Mouse (Mus musculus) gastrocnemius, postnatal 36 days (tissue): ENCODE measurements around the gene Ppdpf. TPM values are rescaled to one million over a fixed set of nuclear protein-coding genes. Genes with fewer than 3 reads are reported as not detected.
A peak's percentile ranks its signal among the peaks of the same experiment; 100 is the strongest.
"Not testable (repeated sequence)": the region's sequence is repeated elsewhere in the genome, so short reads cannot be mapped to it uniquely, and the experiment has no call there.

ENCODE experiments used
- DNase-seq, 2 experiments: peaks; one replicate each; pipeline ENCODE4 v3.0.0; 2022
- intact Hi-C: fragments of 180-260 bp; cut with DNase I; formaldehyde crosslinking; loops from one replicate; pipeline ENCODE4 v1.15.1; 2025
- total RNA-seq, 2 experiments: library from RNA; stranded (reverse); gene quantifications; 2 replicates each; pipeline ENCODE4 v1.2.3; 2021

Ppdpf gene
- total RNA-seq, 2 experiments from 2014 or later = 40.4 to 45.1 TPM

- intact Hi-C loops = no loop called here
- DNase-seq = no peak
Observed at GRCm38 (mm10) chr2:181157716-181158302, 29.2 kb upstream of the Ppdpf start.

- no peak for DNase-seq
- intact Hi-C loops = no loop called here
Observed at GRCm38 (mm10) chr2:181158471-181158870, 28.6 kb upstream of the Ppdpf start.

DNA sequence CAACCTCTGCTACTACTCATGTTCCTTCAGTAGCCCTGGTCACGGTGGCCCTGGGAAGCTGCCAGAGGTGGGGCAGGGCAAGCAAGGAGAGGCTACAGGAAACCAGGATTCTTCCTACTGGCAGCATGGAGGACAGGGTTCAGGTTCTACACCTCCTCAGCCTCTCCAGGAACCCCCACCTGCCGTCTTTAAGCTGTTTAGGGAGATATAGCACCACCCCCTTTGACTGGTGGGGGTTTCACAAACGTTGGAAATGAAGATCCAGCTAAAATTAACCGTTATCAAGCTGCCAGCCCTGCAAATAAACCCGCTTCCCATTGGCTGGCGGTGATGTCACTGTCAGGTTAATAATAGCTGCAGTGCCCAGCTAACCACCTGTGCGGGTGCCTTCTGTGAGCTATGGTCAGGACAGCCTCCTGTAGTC is 27.9 kb upstream of the Ppdpf start:
- DNase-seq = peak in 1 of 2 experiments; percentile 55
- intact Hi-C loops = no loop called here

DNA sequence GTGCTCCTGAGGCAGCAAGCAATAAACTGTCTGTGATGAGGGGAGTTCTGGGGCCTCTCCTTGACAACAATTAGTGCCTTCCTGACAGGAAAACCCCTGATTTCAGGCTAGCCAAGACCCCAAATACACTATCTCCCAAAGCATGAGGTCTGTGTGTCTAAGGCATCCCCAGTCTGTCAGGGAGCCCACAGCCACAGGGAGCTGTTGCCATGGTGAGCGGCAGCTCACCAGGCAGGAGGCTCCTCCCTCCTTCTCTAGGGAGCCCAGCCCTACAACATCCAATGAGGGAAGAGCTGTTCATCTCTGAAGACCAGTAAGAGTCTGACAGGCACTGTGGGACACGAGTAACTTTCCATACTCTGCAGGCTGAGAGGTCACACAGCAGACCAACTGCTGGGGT is 27.3 kb upstream of the Ppdpf start:
- intact Hi-C loops = no loop called here
- DNase-seq = no peak

DNA sequence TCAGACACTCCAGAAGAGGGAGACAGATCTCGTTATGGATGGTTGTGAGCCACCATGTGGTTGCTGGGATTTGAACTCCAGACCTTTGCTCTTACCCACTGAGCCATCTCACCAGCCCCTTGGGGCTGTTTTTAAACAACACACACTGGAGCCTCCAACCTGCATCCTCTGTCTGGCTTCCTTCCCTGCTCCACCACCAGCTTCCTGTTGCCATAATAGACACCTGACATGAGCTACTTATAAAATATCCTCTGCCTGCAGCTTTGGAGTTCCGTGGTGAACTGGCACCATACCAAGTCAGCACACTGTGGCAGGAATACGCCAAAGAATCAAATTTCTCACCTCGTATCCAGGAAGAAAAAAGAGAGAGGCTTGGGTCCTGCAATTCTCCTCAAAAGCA is 26.2 kb upstream of the Ppdpf start:
- DNase-seq = no peak
- intact Hi-C loops = no loop called here

- DNase-seq = no peak
- intact Hi-C loops = no loop called here
Observed at GRCm38 (mm10) chr2:181166469-181166868, 20.6 kb upstream of the Ppdpf start.

GRCm38 (mm10) chr2:181174646-181175045 is 12.4 kb upstream of the Ppdpf start:
- intact Hi-C loops = no loop called here

DNA sequence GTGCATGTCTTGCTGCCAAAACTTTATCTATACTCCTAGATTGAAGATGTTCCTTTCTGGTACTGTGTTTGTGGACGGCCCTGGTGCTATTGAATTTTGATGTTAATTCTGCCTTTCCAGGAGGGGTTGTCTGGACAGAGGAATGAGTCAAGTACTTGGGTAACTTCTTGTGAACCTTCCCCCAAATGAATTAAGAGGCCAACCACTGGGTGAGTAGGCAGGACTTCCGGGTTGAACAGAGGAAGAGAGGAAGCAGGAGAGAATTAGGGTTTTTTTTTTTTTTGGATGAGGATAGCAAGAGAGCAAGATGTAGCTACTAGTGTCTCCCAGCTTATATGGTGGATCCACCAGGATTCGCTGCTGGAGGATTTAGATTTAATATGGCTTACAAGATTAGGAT is 9.0 kb upstream of the Ppdpf start:
- intact Hi-C loops = no loop called here
- no peak for DNase-seq

More at GRCm38 (mm10) chr2:181174646-181175045, 12.4 kb upstream of the Ppdpf start:
- no peak for DNase-seq

DNA sequence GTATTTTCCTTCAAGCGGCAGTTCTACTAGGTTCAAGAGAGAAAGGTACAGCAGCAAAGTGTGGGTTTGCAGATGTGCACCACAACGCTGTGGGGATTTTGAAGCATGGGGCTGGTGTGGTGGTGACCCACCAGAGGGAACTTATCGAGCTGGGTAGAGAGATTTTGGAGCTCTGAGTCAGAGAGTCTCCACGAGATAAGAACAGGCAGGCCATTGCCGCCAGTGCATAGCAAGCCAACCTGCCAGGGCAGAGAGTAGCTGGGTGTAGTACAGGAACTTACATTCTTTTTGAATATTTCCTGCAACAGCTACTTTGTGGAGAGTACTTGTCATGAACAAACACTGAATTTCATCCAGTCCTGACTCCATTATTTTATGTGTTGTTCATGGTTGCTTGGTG is 8.6 kb upstream of the Ppdpf start:
- intact Hi-C loops = no loop called here

GRCm38 (mm10) chr2:181180898-181181297 is 6.1 kb upstream of the Ppdpf start:
- intact Hi-C loops = loop anchor here (10.0 kb wide), 1 partner anchor 414 kb away; the partner anchor contains the start of genes Prpf6, Samd10 and Zfp512b
- DNase-seq = no peak

More for the DNA sequence above, 8.6 kb upstream of the Ppdpf start:
- no peak for DNase-seq

DNA sequence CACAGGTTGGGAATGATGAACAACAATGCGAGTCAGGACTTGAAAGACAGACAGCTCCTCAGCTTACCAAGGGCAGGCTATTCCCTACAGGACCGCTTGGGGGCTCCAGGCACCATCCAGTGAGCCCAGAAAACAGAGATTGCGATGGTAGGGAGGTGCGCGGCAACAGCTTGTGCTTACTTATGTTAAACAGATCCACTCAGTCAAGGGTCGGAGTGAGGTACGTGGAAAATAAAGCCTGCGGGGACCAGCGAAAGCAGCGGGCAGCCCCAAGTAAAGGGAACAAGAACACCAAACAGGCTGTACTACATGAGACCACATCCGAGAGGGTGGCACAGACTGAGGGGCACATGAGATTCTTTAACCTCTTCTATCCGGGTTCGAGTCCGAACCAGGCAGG is 412 bp upstream of the Ppdpf start:
- intact Hi-C loops = loop anchor here (10.0 kb wide), 1 partner anchor 408 kb away; the partner anchor contains the start of genes Prpf6, Samd10 and Zfp512b
- DNase-seq = peak; percentile 78 to 81

DNA sequence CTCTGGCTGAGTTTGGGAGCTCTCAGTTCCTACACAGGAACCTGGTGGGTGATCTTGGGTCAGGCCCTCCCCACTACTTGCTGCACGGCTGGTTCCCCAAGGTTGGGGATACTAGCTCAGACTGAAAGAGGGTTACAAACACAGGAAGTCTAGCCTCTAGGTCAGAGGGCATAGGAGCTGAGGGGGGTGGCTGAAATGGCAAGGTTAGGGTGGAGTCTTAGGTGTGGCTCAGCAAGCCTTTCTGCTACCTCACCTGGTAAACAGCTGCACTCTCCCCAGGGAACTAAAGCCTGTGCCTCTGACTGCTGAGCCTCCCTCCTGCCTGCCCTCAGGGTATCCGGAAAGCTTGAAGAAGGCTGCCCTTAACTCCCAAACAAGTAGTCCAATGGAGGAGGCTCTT is 1.6 kb downstream of the Ppdpf start:
- DNase-seq = no peak
- intact Hi-C loops = loop anchor here (10.0 kb wide), 1 partner anchor 406 kb away; the partner anchor contains the start of genes Prpf6, Samd10 and Zfp512b

- intact Hi-C loops = loop anchor here (10.0 kb wide), 1 partner anchor 405 kb away; the partner anchor contains the start of genes Prpf6, Samd10 and Zfp512b
Observed at GRCm38 (mm10) chr2:181189321-181189720, 2.3 kb downstream of the Ppdpf start.

DNA sequence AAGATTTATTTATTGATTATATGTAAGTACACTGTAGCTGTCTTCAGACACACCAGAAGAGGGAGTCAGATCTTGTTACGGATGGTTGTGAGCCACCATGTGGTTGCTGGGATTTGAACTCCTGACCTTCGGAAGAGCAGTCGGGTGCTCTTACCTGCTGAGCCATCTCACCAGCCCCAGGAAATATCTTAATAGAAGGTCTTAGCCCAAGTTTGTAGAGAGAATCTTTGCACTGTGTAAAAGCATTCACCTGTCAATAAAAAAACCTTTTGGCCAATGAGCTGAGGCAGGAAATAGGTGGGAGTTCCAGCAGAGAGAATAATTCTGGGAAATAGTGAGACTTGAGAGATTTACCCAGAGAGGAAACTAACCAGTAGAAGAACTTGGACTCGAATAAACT is 4.3 kb downstream of the Ppdpf start:
- intact Hi-C loops, DNase-seq: not testable (repeated sequence)

More at GRCm38 (mm10) chr2:181189321-181189720, 2.3 kb downstream of the Ppdpf start:
- DNase-seq = no peak

DNA sequence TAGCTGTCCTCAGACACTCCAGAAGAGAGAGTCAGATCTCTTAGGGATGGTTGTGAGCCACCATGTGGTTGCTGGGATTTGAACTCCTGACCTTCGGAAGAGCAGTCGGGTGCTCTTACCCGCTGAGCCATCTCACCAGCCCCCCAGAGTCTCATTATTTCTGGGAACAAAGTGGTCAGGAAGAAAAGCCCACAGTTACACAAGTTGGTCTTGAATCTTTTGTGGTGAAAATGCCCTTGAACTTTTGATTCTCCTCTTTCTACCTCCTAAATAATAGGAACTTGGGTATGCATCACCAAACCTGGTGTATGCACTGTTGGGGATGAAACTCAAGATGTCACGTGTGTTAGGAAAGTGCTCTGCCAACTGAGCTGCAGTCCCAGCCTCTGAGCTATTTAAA is 4.9 kb downstream of the Ppdpf start:
- intact Hi-C loops = no loop called here

GRCm38 (mm10) chr2:181193044-181193443 is 6.0 kb downstream of the Ppdpf start:
- DNase-seq = no peak
- intact Hi-C loops = no loop called here

More for the DNA sequence above, 4.9 kb downstream of the Ppdpf start:
- no peak for DNase-seq

DNA sequence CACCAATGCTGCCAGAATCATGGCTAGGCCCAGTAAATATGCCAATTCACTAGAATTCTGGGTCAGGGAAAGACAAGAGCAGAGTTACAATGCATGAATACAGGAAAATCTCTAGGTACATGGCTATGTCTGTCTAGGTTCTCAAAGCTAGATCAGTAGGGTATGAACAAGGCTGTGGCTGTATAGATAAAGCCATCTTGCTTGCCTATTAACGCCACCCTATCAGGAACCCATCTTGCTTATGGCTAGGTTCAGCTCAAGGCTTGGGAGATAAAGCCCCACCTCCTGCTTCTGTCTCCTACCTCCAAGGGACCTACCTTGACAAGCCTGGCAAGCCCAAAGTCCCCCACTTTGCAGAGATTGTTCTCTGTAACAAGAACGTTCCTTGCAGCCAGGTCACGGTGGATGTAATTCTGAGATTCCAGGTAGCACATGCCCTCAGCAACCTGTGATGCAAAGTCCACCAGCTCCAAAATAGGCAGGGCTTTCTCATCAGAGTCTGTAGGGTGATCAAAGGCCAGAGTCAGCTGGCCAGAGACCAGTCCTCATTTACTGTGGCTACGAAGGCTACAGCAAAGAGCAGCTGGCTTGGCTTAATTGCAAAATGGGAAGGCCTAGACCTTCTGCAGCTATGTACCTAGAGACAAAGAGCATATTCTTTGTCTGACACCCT is 9.7 kb downstream of the Ppdpf start:
- intact Hi-C loops = no loop called here
- no peak for DNase-seq

DNA sequence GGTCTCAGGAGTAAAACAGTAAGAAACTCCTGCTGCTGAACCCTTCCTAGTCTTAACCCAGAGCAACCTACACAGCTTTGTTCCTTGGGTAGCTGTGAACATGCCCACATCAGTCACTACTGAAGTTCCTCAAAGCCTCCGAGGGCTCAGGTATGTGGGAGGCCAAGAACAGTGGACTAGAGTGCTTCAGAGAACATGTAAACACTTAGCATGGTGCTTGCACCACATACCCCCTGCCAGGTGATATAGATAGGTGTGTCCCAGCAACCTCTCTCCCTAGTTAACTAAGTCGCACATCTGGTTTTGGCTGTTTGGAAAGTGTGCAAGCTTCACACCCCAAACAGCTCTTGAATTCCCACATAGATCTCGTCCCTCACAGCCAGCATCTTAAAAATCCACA is 14.6 kb downstream of the Ppdpf start:
- intact Hi-C loops = no loop called here
- DNase-seq = no peak

- intact Hi-C loops = no loop called here
- no peak for DNase-seq
Observed at GRCm38 (mm10) chr2:181202422-181202821, 15.4 kb downstream of the Ppdpf start, which contains the start of gene Ptk6. TSS of gene Ptk6 (minus strand) at chr2:181202789.

DNA sequence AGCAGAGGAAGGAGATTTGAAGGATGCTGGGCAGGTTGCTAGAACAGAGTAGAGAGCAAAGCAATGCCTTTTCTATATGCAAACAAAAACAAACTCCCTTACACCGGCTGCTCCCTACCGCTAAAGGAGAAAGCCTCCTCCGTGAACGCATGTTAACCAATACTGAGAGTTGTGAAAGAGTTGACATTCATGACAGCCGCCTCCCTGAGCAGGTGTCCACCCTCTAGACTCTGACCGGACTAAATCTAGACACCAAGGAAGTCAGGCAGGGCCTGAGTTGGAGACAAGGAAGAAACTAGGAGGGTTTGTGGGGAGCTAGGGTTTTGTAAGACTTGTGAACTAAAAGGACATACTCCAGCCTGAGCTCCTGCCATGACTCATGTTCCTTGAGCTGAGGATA is 15.8 kb downstream of the Ppdpf start:
- no peak for DNase-seq
- intact Hi-C loops = no loop called here

GRCm38 (mm10) chr2:181205678-181206077 is 18.6 kb downstream of the Ppdpf start:
- intact Hi-C loops = no loop called here
- no peak for DNase-seq

DNA sequence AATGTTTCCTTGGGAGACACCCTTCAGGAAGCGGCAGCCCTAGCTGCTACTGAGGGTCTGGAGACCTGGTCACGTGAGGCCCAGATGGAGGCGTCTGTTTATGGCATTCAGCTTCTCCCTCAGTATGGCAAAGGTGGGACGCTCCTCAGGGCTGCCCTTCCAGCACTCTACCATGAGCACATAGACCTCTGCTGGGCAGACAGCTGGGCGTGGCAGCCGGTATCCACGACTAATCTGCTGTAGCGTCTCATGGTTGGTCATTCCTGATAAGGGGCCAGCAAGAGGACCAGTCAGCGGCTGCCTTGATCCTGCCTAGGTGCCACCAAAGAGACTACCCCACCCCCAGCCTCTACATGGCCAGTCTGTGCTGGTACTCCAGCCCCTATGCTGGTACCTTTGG is 19.1 kb downstream of the Ppdpf start:
- DNase-seq = no peak
- intact Hi-C loops = no loop called here
